Mouse (Mus musculus): ENCODE measurements around the gene Tsacc. TPM values are rescaled to one million over a fixed set of nuclear protein-coding genes. Genes with fewer than 3 reads are reported as not detected.
A peak's percentile ranks its signal among the peaks of the same experiment; 100 is the strongest.

The Tsacc gene
- polyA plus RNA-seq, 1 experiment from 2014 or later: 9.4 TPM

GRCm38 (mm10) chr3:88247666-88248065 lies 49.1 kb downstream of the Tsacc start:
- no peak overlapping the region for H3K4me2 ChIP-seq (replicated peaks)
- WGBS: 57% methylated on average over 9 of the region's 9 CpGs
- H3K36me3 ChIP-seq: no peaks in the 10 kb centered on the region
- peaks cover 4% of the 10 kb centered on the region; the same call in 1 of the 2 replicates for H3K27me3 ChIP-seq (replicated peaks)
- no peak overlapping the region for H3K4me3 ChIP-seq
- no peak for ATAC-seq (ENCODE audit: low FRiP score, low read depth)
- H3K9ac ChIP-seq: no peak overlapping the region
- no peak overlapping the region for H3K27ac ChIP-seq
- H3K4me1 ChIP-seq: peaks cover 12% of the 10 kb centered on the region; the same call in 1 of the 2 replicates
- H3K9me3 ChIP-seq: no peaks in the 10 kb centered on the region

DNA sequence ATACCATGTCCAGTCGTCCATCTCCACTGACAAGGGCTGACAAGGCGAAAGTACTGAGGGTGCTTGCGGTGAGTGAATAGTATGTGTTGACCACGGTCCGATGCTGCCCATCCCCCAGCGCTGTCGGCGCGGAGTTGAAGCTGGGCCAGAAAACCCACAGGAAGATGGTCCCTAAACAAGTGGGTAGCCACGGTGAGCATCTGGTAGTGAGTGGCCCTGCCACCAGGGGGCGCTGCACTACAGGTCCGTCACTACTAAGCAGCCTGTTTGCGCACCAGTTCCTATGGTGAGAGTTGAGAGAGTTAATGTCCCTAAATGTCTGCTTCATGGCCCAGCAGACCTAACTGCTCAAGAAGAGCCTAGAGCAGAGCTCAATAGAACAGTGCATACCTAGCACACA lies 51.0 kb downstream of the Tsacc start:
- no peak for ATAC-seq (ENCODE audit: low FRiP score, low read depth)
- peaks cover 24% of the 10 kb centered on the region for H3K4me1 ChIP-seq
- H3K27ac ChIP-seq: no peak overlapping the region
- H3K4me3 ChIP-seq: no peak overlapping the region
- no peaks in the 10 kb centered on the region for H3K36me3 ChIP-seq
- H3K27me3 ChIP-seq (replicated peaks): peaks cover 13% of the 10 kb centered on the region; the same call in 1 of the 2 replicates
- no peak overlapping the region for H3K4me2 ChIP-seq (replicated peaks)
- 21% methylated on average over 13 of the region's 13 CpGs for WGBS
- no peaks in the 10 kb centered on the region for H3K9me3 ChIP-seq
- H3K9ac ChIP-seq: no peak overlapping the region

DNA sequence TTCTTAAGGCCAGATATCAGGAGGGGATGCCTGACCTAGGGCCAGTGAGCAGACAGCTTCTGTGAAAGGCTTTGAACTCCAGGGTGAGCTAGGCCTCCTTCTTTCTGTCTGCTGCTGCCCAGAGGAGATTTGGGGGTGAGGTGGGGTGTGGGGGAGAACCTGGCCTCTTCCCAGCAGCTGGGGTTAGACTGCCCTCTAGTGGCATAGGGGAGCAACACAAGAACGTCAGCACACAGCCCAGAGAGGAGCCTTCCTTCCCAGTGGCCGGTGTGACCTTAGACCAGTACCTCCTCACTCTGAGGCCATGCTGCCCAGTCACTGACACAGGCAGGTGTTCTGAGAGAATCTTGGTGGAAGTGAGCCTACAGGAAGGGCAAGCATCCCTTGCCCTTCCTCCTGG lies 52.7 kb downstream of the Tsacc start:
- H3K27ac ChIP-seq: no peak overlapping the region
- no peak overlapping the region for H3K4me3 ChIP-seq
- no peak for ATAC-seq (ENCODE audit: low FRiP score, low read depth)
- H3K4me1 ChIP-seq: peaks cover 36% of the 10 kb centered on the region
- no peaks in the 10 kb centered on the region for H3K36me3 ChIP-seq
- H3K9me3 ChIP-seq: no peaks in the 10 kb centered on the region
- no peak overlapping the region for H3K9ac ChIP-seq
- WGBS: 15% methylated on average over 2 of the region's 2 CpGs
- H3K4me2 ChIP-seq (replicated peaks): no peak overlapping the region
- H3K27me3 ChIP-seq (replicated peaks): peaks cover 20% of the 10 kb centered on the region

DNA sequence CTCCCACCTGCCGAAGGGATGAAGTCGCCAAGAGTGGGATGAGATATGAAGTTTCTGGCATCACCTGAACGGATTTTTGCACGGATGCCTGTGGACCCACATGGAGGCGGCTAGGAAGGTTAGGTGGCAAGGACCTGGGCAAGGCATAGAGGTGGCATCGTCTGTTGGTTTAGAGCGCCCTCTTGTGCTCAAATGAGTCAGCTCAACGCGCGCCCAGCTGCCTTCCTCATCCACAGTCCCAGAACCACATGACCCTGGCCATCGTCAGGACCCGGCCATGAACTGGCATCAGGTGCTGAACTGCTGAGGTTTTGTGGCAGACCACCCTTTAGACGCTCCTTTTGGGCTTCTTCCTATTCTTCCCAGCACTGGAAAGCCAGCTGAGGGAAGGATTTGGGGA lies 54.3 kb downstream of the Tsacc start:
- H3K4me2 ChIP-seq (replicated peaks): peak overlapping the region; percentile 38
- H3K9ac ChIP-seq: peak overlapping the region; percentile 42; the same call in 1 of the 2 replicates
- peaks cover 52% of the 10 kb centered on the region for H3K4me1 ChIP-seq
- no peaks in the 10 kb centered on the region for H3K9me3 ChIP-seq
- H3K36me3 ChIP-seq: no peaks in the 10 kb centered on the region
- H3K27me3 ChIP-seq (replicated peaks): peaks cover 26% of the 10 kb centered on the region
- no peak overlapping the region for H3K4me3 ChIP-seq
- peak; percentile 51 for ATAC-seq (ENCODE audit: low FRiP score, low read depth)
- 0 out of 2 replicates have a peak overlapping the region, but pooled peaks have one; percentile 92 for H3K27ac ChIP-seq
- WGBS: 1% methylated on average over 13 of the region's 13 CpGs

DNA sequence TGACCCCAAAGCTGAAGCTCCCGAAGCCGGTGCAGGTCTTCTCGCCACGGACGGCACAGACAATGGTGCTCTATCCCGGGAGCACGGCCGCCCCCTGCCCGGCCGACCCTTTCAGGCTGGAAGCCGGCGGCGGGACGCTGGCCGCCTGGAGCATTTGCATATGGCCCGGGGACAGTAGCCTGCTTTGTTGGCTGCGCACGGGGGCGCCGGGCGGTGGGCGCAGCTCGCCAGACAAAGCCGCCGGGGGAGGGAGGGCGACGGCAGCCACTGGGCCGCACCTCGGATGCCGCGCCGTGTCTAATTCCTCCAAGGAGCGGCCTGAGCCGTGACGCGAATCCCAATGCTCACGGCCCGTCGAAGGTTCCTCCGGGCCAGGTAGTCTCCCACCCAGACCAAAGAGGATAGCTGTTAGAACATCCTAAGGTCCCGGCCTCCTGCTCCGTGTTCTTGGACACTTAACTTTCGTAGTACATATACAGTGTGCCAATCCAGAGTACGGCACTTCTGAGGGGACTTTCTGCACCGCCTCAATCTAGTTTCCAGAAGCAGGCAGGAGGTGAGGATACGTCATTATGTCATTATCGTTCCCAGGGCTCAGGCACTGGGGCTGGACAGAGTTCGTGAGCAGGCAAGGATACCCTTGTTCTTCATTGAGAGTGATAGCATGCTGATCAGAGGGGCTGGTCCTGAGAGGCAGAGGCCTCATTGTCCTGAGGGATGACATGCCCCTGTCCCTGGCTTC lies 55.6 kb downstream of the Tsacc start:
- no peaks in the 10 kb centered on the region for H3K36me3 ChIP-seq
- peaks cover 22% of the 10 kb centered on the region for H3K27me3 ChIP-seq (replicated peaks)
- ATAC-seq (ENCODE audit: low FRiP score, low read depth): peak; percentile 38
- H3K4me3 ChIP-seq: peak overlapping the region; percentile 20
- H3K9ac ChIP-seq: peak overlapping the region; percentile 48; the same call in 1 of the 2 replicates
- H3K4me2 ChIP-seq (replicated peaks): peak overlapping the region; percentile 54
- under 1% methylated on average over 48 of the region's 48 CpGs for WGBS
- peak overlapping the region; percentile 92 for H3K27ac ChIP-seq
- H3K4me1 ChIP-seq: peaks cover 65% of the 10 kb centered on the region
- H3K9me3 ChIP-seq: no peaks in the 10 kb centered on the region

DNA sequence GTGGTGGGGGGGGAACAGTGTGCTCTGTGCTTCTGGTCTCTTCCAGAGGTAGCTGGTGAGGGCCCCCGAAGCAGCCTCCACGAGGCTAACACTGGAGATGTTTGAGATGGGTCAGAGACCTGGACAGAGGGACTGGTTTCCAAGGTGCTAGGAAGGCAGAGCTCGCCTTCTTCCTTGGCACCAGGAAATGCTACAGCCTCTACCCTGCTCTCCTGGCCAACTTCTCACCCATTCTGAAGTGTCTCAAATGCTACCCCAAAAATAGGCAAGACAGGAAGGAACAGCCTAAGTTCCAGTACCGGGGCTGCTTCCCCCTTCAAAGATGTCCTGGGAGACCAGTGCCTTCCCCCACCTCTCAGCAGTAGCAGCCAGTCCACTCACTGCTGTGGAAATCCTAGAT lies 57.4 kb downstream of the Tsacc start:
- H3K4me2 ChIP-seq (replicated peaks): peak overlapping the region; percentile 30
- H3K4me3 ChIP-seq: no peak overlapping the region
- H3K27me3 ChIP-seq (replicated peaks): peaks cover 22% of the 10 kb centered on the region
- H3K4me1 ChIP-seq: peaks cover 76% of the 10 kb centered on the region
- H3K9me3 ChIP-seq: no peaks in the 10 kb centered on the region
- no peak for ATAC-seq (ENCODE audit: low FRiP score, low read depth)
- H3K36me3 ChIP-seq: no peaks in the 10 kb centered on the region
- 60% methylated on average over 4 of the region's 4 CpGs for WGBS
- peak overlapping the region; percentile 23; the same call in 1 of the 2 replicates for H3K9ac ChIP-seq
- peak overlapping the region; percentile 77 for H3K27ac ChIP-seq

- Histone ChIP-seq H3K27me3 (replicated peaks) (peaks cover 22% of the 10 kb centered on the region), H3K4me2 (replicated peaks) (peak overlapping the region; percentile 30), H3K27ac (peak overlapping the region; percentile 77), H3K4me1 (peaks cover 79% of the 10 kb centered on the region), H3K36me3 (no peaks in the 10 kb centered on the region), H3K9me3 (no peaks in the 10 kb centered on the region), H3K4me3 (no peak overlapping the region), H3K9ac (peak overlapping the region; percentile 23; the same call in 1 of the 2 replicates)
- peak; percentile 27 for ATAC-seq (ENCODE audit: low FRiP score, low read depth)
- WGBS: 21% methylated on average over 8 of the region's 8 CpGs
These were observed 57.9 kb downstream of the Tsacc start for GRCm38 (mm10) chr3:88238866-88239391.

GRCm38 (mm10) chr3:88237556-88238194 lies 59.1 kb downstream of the Tsacc start:
- no peak overlapping the region for H3K4me3 ChIP-seq
- no peak for ATAC-seq (ENCODE audit: low FRiP score, low read depth)
- H3K36me3 ChIP-seq: no peaks in the 10 kb centered on the region
- no peak overlapping the region; the same call in 1 of the 2 replicates for H3K4me2 ChIP-seq (replicated peaks)
- H3K27ac ChIP-seq: peak overlapping the region; percentile 77
- H3K27me3 ChIP-seq (replicated peaks): peaks cover 22% of the 10 kb centered on the region
- H3K9me3 ChIP-seq: no peaks in the 10 kb centered on the region
- H3K9ac ChIP-seq: no peak overlapping the region
- peaks cover 82% of the 10 kb centered on the region for H3K4me1 ChIP-seq
- WGBS: 9% methylated on average over 10 of the region's 10 CpGs

DNA sequence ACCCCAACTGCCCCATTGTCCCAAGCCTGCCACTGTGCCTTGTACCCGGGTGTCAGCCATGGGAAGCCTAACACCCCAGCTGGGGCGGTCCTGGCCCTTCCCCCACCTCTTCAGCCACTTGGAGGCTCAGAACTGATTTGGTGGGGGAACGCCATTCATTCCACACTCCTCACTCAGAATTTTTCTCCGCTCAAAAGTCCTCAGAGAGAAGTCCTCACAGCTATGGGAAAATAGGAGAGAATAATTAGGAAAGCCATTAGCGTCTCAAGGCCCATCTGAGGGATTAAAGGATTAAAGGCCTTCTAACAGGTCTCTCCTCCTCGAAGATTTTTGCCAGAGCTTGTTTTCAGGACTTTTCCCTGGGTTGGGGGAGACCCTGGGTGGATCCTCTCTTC lies 59.6 kb downstream of the Tsacc start:
- Histone ChIP-seq H3K36me3 (no peaks in the 10 kb centered on the region), H3K9me3 (no peaks in the 10 kb centered on the region), H3K9ac (no peak overlapping the region), H3K4me3 (no peak overlapping the region), H3K4me1 (peaks cover 82% of the 10 kb centered on the region), H3K27me3 (replicated peaks) (peaks cover 21% of the 10 kb centered on the region), H3K27ac (peak overlapping the region; percentile 77), H3K4me2 (replicated peaks) (no peak overlapping the region)
- 25% methylated on average over 6 of the region's 6 CpGs for WGBS
- no peak for ATAC-seq (ENCODE audit: low FRiP score, low read depth)

DNA sequence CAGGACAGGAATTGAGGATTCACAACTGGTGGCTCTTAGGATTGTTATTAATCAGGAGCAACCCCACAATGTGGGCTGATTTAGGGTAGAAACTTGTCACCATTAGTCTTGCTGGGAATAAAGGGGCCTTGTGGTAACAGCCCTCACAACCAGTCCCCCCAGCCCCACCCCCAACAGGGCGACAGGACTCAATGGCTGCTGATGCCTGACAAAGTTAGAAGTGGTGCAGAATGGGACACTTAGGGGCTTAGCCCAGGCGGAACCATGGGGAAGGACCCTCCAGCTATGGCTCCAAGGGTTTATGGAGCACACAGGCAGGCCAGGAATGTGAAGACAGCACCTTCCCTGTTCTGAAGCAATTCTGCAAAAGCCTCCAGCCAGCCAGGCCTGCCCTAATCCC lies 61.2 kb downstream of the Tsacc start:
- Histone ChIP-seq H3K4me2 (replicated peaks) (no peak overlapping the region), H3K9ac (no peak overlapping the region), H3K4me3 (no peak overlapping the region), H3K36me3 (no peaks in the 10 kb centered on the region; the same call in 1 of the 2 replicates), H3K27me3 (replicated peaks) (peaks cover 12% of the 10 kb centered on the region), H3K4me1 (peaks cover 86% of the 10 kb centered on the region), H3K9me3 (no peaks in the 10 kb centered on the region), H3K27ac (peak overlapping the region; percentile 67; the same call in 1 of the 2 replicates)
- 11% methylated on average over 2 of the region's 2 CpGs for WGBS
- ATAC-seq (ENCODE audit: low FRiP score, low read depth): no peak

- WGBS: 4% methylated on average over 3 of the region's 3 CpGs
- peaks cover 1% of the 10 kb centered on the region; the same call in 1 of the 2 replicates for H3K36me3 ChIP-seq
- H3K9me3 ChIP-seq: no peaks in the 10 kb centered on the region
- H3K9ac ChIP-seq: no peak overlapping the region
- peak overlapping the region; percentile 23; the same call in 1 of the 2 replicates for H3K27ac ChIP-seq
- H3K27me3 ChIP-seq (replicated peaks): peaks cover 12% of the 10 kb centered on the region
- no peak overlapping the region for H3K4me3 ChIP-seq
- no peak for ATAC-seq (ENCODE audit: low FRiP score, low read depth)
- H3K4me2 ChIP-seq (replicated peaks): no peak overlapping the region
- H3K4me1 ChIP-seq: peaks cover 87% of the 10 kb centered on the region
These were observed 61.6 kb downstream of the Tsacc start for GRCm38 (mm10) chr3:88235216-88235615.

GRCm38 (mm10) chr3:88234041-88234440 lies 62.8 kb downstream of the Tsacc start:
- peaks cover 91% of the 10 kb centered on the region for H3K4me1 ChIP-seq
- H3K36me3 ChIP-seq: peaks cover 13% of the 10 kb centered on the region
- no peak overlapping the region for H3K4me2 ChIP-seq (replicated peaks)
- H3K4me3 ChIP-seq: no peak overlapping the region
- no peak for ATAC-seq (ENCODE audit: low FRiP score, low read depth)
- no peak overlapping the region for H3K9ac ChIP-seq
- H3K27ac ChIP-seq: peak overlapping the region; percentile 96; the same call in 1 of the 2 replicates
- WGBS: 57% methylated on average over 8 of the region's 8 CpGs
- peaks cover 6% of the 10 kb centered on the region for H3K27me3 ChIP-seq (replicated peaks)
- no peaks in the 10 kb centered on the region for H3K9me3 ChIP-seq
